Mouse (Mus musculus) kidney, embryonic 16.5 days (tissue): ENCODE measurements around the gene Kiss1r. TPM values are rescaled to one million over a fixed set of nuclear protein-coding genes. Genes with fewer than 3 reads are reported as not detected.

Experiments
- ATAC-seq: fragments of 200-750 bp; cut with Nextera tagmentation; 2 replicates; pipeline ENCODE4 v1.8.0; 2017; ENCODE audit warnings: moderate TSS enrichment; ENCODE audit not compliant: low FRiP score, low TSS enrichment
- H3K27ac ChIP-seq: fragments of 300-500 bp; sonication (generic); 2 replicates; pipeline ENCODE4 v1.5.1; 2014; ENCODE audit warnings: low read length
- H3K27me3 ChIP-seq: fragments of 300-500 bp; sonication (generic); 2 replicates; pipeline ENCODE4 v1.6.1; 2014; ENCODE audit warnings: low read length, control low read depth, mixed read lengths; ENCODE audit not compliant: insufficient read depth
- H3K36me3 ChIP-seq: fragments of 300-500 bp; sonication (generic); 2 replicates; pipeline ENCODE4 v1.6.1; 2014; ENCODE audit warnings: low read length, control low read depth, mixed read lengths; ENCODE audit not compliant: insufficient read depth
- H3K4me1 ChIP-seq: fragments of 300-500 bp; sonication (generic); 2 replicates; pipeline ENCODE4 v1.6.1; 2014; ENCODE audit warnings: low read length, control low read depth, mixed read lengths; ENCODE audit not compliant: insufficient read depth
- H3K4me2 ChIP-seq: fragments of 300-500 bp; sonication (generic); replicated peaks from 2 replicates; pipeline ENCODE4 v1.6.1; 2014; ENCODE audit warnings: low read depth, low read length
- H3K4me3 ChIP-seq: fragments of 300-500 bp; sonication (generic); 2 replicates; pipeline ENCODE4 v1.5.1; 2014; ENCODE audit warnings: mild to moderate bottlenecking, low read length
- H3K9ac ChIP-seq: fragments of 300-500 bp; sonication (generic); replicated peaks from 2 replicates; pipeline ENCODE4 v1.6.1; 2014; ENCODE audit warnings: low read length
- H3K9me3 ChIP-seq: fragments of 300-500 bp; sonication (generic); 2 replicates; pipeline ENCODE4 v1.6.1; 2016; ENCODE audit warnings: low read length, control low read depth
- WGBS: fragments of 180-500 bp; shearing (Covaris S2); extraction: QIAGEN DNeasy Blood & Tissue Kit; methylation state at CpG from one replicate; pipeline ENCODE4 v1.1.7; 2014; 5-methylcytosine and 5-hydroxymethylcytosine counted together
- polyA plus RNA-seq: library from polyadenylated mRNA; unstranded; fragments of >200 nt; fragmentation: Nextera tagmentation; extraction: Ambion mirVana; gene quantifications from 2 replicates; pipeline ENCODE4 v1.2.1, GENCODE M21; 2015

Gene Kiss1r
- polyA plus RNA-seq, 1 experiment from 2014 or later: 2.1 TPM

- Histone ChIP-seq H3K9me3 (no peaks in the 10 kb centered on the region), H3K27me3 (no peaks in the 10 kb centered on the region), H3K27ac (peak overlapping the region; percentile 98), H3K4me2 (peak overlapping the region; percentile 95), H3K4me3 (peak overlapping the region; percentile 99), H3K4me1 (peaks cover 67% of the 10 kb centered on the region), H3K9ac (peak overlapping the region; percentile 94), H3K36me3 (peaks cover 24% of the 10 kb centered on the region)
- no peak for ATAC-seq
- WGBS: 14% methylated on average over 9 of the region's 9 CpGs
Measured at GRCm38 (mm10) chr10:79928907-79929701, 12.3 kb downstream of the Kiss1r start.

GRCm38 (mm10) chr10:79929967-79930825 is 13.4 kb downstream of the Kiss1r start:
- 86% methylated on average over 18 of the region's 18 CpGs for whole genome bisulfite sequencing
- Histone ChIP-seq H3K36me3 (peaks cover 24% of the 10 kb centered on the region), H3K9me3 (no peaks in the 10 kb centered on the region)

GRCm38 (mm10) chr10:79930826-79931186 is 14.0 kb downstream of the Kiss1r start:
- no peak overlapping the region for H3K9ac ChIP-seq
- ATAC-seq: no peak
- H3K27me3 ChIP-seq: no peaks in the 10 kb centered on the region
- peaks cover 74% of the 10 kb centered on the region for H3K4me1 ChIP-seq
- H3K4me2 ChIP-seq: no peak overlapping the region
- no peaks in the 10 kb centered on the region for H3K9me3 ChIP-seq
- 87% methylated on average over 16 of the region's 16 CpGs for WGBS
- H3K4me3 ChIP-seq: no peak overlapping the region
- no peak overlapping the region for H3K27ac ChIP-seq
- peaks cover 24% of the 10 kb centered on the region for H3K36me3 ChIP-seq

More at GRCm38 (mm10) chr10:79929967-79930825, 13.4 kb downstream of the Kiss1r start:
- ATAC-seq: no peak
- Histone ChIP-seq H3K27ac (no peak overlapping the region), H3K4me3 (no peak overlapping the region), H3K9ac (no peak overlapping the region), H3K27me3 (no peaks in the 10 kb centered on the region), H3K4me1 (peaks cover 75% of the 10 kb centered on the region), H3K4me2 (0 out of 2 replicates have a peak overlapping the region, but pooled peaks have one; percentile 7)

- Histone ChIP-seq H3K4me3 (no peak overlapping the region), H3K4me1 (peaks cover 78% of the 10 kb centered on the region), H3K4me2 (no peak overlapping the region), H3K9ac (no peak overlapping the region; the same call in 1 of the 2 replicates), H3K9me3 (no peaks in the 10 kb centered on the region), H3K36me3 (peaks cover 24% of the 10 kb centered on the region), H3K27ac (peak overlapping the region; percentile 41; the same call in 1 of the 2 replicates), H3K27me3 (no peaks in the 10 kb centered on the region)
- 88% methylated on average over 9 of the region's 9 CpGs for WGBS
- no peak for ATAC-seq
Measured at GRCm38 (mm10) chr10:79931797-79932196, 15.0 kb downstream of the Kiss1r start.

- no peak overlapping the region for H3K9ac ChIP-seq
- H3K4me2 ChIP-seq: peak overlapping the region; percentile 1
- WGBS: 13% methylated on average over 8 of the region's 8 CpGs
- ATAC-seq: peak; percentile 58
- no peaks in the 10 kb centered on the region for H3K9me3 ChIP-seq
- no peak overlapping the region for H3K4me3 ChIP-seq
- H3K27ac ChIP-seq: peak overlapping the region; percentile 41
- peaks cover 24% of the 10 kb centered on the region for H3K36me3 ChIP-seq
- no peaks in the 10 kb centered on the region for H3K27me3 ChIP-seq
- peaks cover 87% of the 10 kb centered on the region for H3K4me1 ChIP-seq
Measured at GRCm38 (mm10) chr10:79932736-79933135, 16.0 kb downstream of the Kiss1r start.

DNA sequence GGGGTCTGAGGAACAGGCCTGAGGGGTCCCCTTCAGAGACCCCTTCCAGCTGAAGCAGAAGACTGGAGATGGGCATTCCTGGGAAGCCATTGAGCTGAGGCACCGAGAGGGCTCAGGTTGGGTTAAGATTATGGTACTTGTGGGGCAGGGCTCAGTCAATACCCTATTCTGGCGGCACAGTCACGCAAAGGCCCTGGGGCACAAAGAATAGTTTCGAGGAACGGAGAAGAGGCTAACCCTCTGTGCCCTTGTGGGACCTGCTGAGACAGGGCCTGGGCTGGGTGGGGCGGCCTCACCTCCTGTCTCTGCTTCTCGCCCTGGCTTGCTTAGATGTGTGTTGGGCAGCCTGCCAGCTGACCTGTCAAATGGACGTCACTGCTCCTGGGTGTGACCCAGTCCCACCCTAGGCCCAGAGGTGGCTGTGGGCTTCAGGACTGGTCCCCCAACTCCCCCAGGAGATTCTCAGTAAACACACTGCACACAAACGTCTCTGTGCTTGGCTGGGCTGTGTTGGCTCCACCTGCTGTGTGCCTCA is 16.4 kb downstream of the Kiss1r start:
- no peak overlapping the region for H3K4me3 ChIP-seq
- no peak for ATAC-seq
- H3K36me3 ChIP-seq: peaks cover 24% of the 10 kb centered on the region
- peak overlapping the region; percentile 1; the same call in 1 of the 2 replicates for H3K4me2 ChIP-seq
- H3K9ac ChIP-seq: 0 out of 2 replicates have a peak overlapping the region, but pooled peaks have one; percentile 9
- H3K9me3 ChIP-seq: no peaks in the 10 kb centered on the region
- peak overlapping the region; percentile 41; the same call in 1 of the 2 replicates for H3K27ac ChIP-seq
- H3K27me3 ChIP-seq: no peaks in the 10 kb centered on the region
- 65% methylated on average over 9 of the region's 9 CpGs for WGBS
- H3K4me1 ChIP-seq: peaks cover 92% of the 10 kb centered on the region

- Histone ChIP-seq H3K9ac (peak overlapping the region; percentile 19; the same call in 1 of the 2 replicates), H3K4me2 (no peak overlapping the region), H3K4me1 (peaks cover 94% of the 10 kb centered on the region), H3K4me3 (no peak overlapping the region), H3K27ac (peak overlapping the region; percentile 31; the same call in 1 of the 2 replicates), H3K27me3 (no peaks in the 10 kb centered on the region), H3K36me3 (peaks cover 24% of the 10 kb centered on the region), H3K9me3 (no peaks in the 10 kb centered on the region)
- WGBS: 67% methylated on average over 6 of the region's 6 CpGs
- ATAC-seq: no peak
Measured at GRCm38 (mm10) chr10:79933861-79934260, 17.1 kb downstream of the Kiss1r start.

DNA sequence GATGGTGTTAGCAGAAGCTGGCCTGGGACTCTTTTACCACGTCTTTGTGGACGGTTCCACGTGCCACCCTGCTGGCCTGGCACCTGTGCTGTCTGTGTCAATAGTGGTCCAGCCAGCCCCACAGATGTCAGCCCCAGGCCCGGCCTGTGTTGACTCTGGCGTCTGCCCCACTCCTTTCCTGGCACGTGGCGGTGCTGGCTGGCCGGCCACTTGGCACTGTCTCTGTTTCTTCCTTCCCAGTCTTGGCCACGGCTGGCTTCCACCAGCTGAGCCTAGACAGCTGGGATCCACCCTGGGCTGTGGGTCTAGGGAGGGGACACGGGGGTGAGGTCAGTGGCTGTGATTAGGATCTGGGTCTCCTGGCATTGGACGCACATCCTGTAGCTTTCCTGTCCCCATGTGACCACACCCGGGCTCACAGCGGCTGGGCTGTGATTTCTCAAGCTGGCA is 17.5 kb downstream of the Kiss1r start:
- 0 out of 2 replicates have a peak overlapping the region, but pooled peaks have one; percentile 19 for H3K9ac ChIP-seq
- H3K36me3 ChIP-seq: peaks cover 24% of the 10 kb centered on the region
- 57% methylated on average over 13 of the region's 13 CpGs for WGBS
- H3K27ac ChIP-seq: peak overlapping the region; percentile 31; the same call in 1 of the 2 replicates
- H3K4me2 ChIP-seq: no peak overlapping the region
- no peaks in the 10 kb centered on the region for H3K27me3 ChIP-seq
- no peak; the same call in 1 of the 2 replicates for ATAC-seq
- peaks cover 94% of the 10 kb centered on the region for H3K4me1 ChIP-seq
- no peaks in the 10 kb centered on the region for H3K9me3 ChIP-seq
- H3K4me3 ChIP-seq: no peak overlapping the region

GRCm38 (mm10) chr10:79934794-79935569 is 18.2 kb downstream of the Kiss1r start:
- H3K4me1 ChIP-seq: peaks cover 92% of the 10 kb centered on the region
- no peaks in the 10 kb centered on the region for H3K27me3 ChIP-seq
- no peak overlapping the region for H3K9ac ChIP-seq
- H3K27ac ChIP-seq: peak overlapping the region; percentile 31; the same call in 1 of the 2 replicates
- no peak for ATAC-seq
- H3K36me3 ChIP-seq: peaks cover 24% of the 10 kb centered on the region
- H3K9me3 ChIP-seq: no peaks in the 10 kb centered on the region
- H3K4me3 ChIP-seq: no peak overlapping the region
- WGBS: 82% methylated on average over 16 of the region's 16 CpGs
- H3K4me2 ChIP-seq: no peak overlapping the region
